Mouse (Mus musculus): Measurements from ENCODE around the gene Dido1. TPM values are rescaled to one million over a fixed set of nuclear protein-coding genes. Genes with fewer than 3 reads are reported as not detected.

The Dido1 gene
- polyA plus RNA-seq, 1 experiment from 2014 or later = 33.1 TPM

- no peak for DNase-seq (ENCODE audit: low spot score)
- WGBS = 93% methylated on average over 5 of the region's 5 CpGs
- H3K27ac ChIP-seq (replicated peaks) = no peak overlapping the region
- H3K9me3 ChIP-seq = no peaks in the 10 kb centered on the region
- peaks cover 24% of the 10 kb centered on the region for H3K4me1 ChIP-seq
- H3K36me3 ChIP-seq (replicated peaks) = peaks cover 50% of the 10 kb centered on the region
- H3K4me3 ChIP-seq = no peak overlapping the region; the same call in 1 of the 2 replicates
- no peaks in the 10 kb centered on the region for H3K27me3 ChIP-seq (replicated peaks; ENCODE audit: low read depth, poor library complexity, severe bottlenecking)
Observed at GRCm38 (mm10) chr2:180712037-180712689, 2.4 kb upstream of the Dido1 start.

GRCm38 (mm10) chr2:180711527-180711926, 1.7 kb upstream of the Dido1 start:
- no peaks in the 10 kb centered on the region for H3K9me3 ChIP-seq
- peaks cover 24% of the 10 kb centered on the region for H3K4me1 ChIP-seq
- 66% methylated on average over 4 of the region's 4 CpGs for WGBS
- no peak for DNase-seq (ENCODE audit: low spot score)
- peak overlapping the region; percentile 100 for H3K4me3 ChIP-seq
- H3K27me3 ChIP-seq (replicated peaks; ENCODE audit: low read depth, poor library complexity, severe bottlenecking) = no peaks in the 10 kb centered on the region
- H3K27ac ChIP-seq (replicated peaks) = no peak overlapping the region
- H3K36me3 ChIP-seq (replicated peaks) = peaks cover 50% of the 10 kb centered on the region

GRCm38 (mm10) chr2:180710276-180711155, 717 bp upstream of the Dido1 start:
- Histone ChIP-seq H3K27ac (replicated peaks) (peak overlapping the region; percentile 98), H3K4me1 (peaks cover 24% of the 10 kb centered on the region), H3K4me3 (peak overlapping the region; percentile 100), H3K9me3 (no peaks in the 10 kb centered on the region), H3K27me3 (replicated peaks; ENCODE audit: low read depth, poor library complexity, severe bottlenecking) (no peaks in the 10 kb centered on the region), H3K36me3 (replicated peaks) (peaks cover 50% of the 10 kb centered on the region)
- WGBS = 2% methylated on average over 64 of the region's 64 CpGs
- no peak for DNase-seq (ENCODE audit: low spot score)

- H3K36me3 ChIP-seq (replicated peaks) = peaks cover 51% of the 10 kb centered on the region
- H3K4me3 ChIP-seq = peak overlapping the region; percentile 100
- no peaks in the 10 kb centered on the region for H3K9me3 ChIP-seq
- WGBS = under 1% methylated on average over 39 of the region's 39 CpGs
- H3K27ac ChIP-seq (replicated peaks) = peak overlapping the region; percentile 98
- DNase-seq (ENCODE audit: low spot score) = no peak
- H3K4me1 ChIP-seq = peaks cover 24% of the 10 kb centered on the region
- H3K27me3 ChIP-seq (replicated peaks; ENCODE audit: low read depth, poor library complexity, severe bottlenecking) = no peaks in the 10 kb centered on the region
Observed at GRCm38 (mm10) chr2:180709023-180709922, 526 bp downstream of the Dido1 start.

GRCm38 (mm10) chr2:180705975-180706374, 3.8 kb downstream of the Dido1 start:
- Histone ChIP-seq H3K27me3 (replicated peaks; ENCODE audit: low read depth, poor library complexity, severe bottlenecking) (no peaks in the 10 kb centered on the region), H3K27ac (replicated peaks) (no peak overlapping the region), H3K4me3 (no peak overlapping the region), H3K36me3 (replicated peaks) (peaks cover 29% of the 10 kb centered on the region), H3K4me1 (peaks cover 34% of the 10 kb centered on the region), H3K9me3 (no peaks in the 10 kb centered on the region)
- WGBS = 89% methylated on average over 5 of the region's 5 CpGs
- no peak for DNase-seq (ENCODE audit: low spot score)

- H3K9me3 ChIP-seq = no peaks in the 10 kb centered on the region
- peaks cover 40% of the 10 kb centered on the region for H3K4me1 ChIP-seq
- no peaks in the 10 kb centered on the region for H3K27me3 ChIP-seq (replicated peaks; ENCODE audit: low read depth, poor library complexity, severe bottlenecking)
- no peak overlapping the region for H3K27ac ChIP-seq (replicated peaks)
- 85% methylated on average over 3 of the region's 3 CpGs for WGBS
- DNase-seq (ENCODE audit: low spot score) = no peak
- no peak overlapping the region for H3K4me3 ChIP-seq
- peaks cover 29% of the 10 kb centered on the region for H3K36me3 ChIP-seq (replicated peaks)
Observed at GRCm38 (mm10) chr2:180705066-180705465, 4.7 kb downstream of the Dido1 start.

- no peaks in the 10 kb centered on the region for H3K9me3 ChIP-seq
- WGBS = 92% methylated on average over 8 of the region's 8 CpGs
- H3K27ac ChIP-seq (replicated peaks) = no peak overlapping the region
- no peaks in the 10 kb centered on the region for H3K27me3 ChIP-seq (replicated peaks; ENCODE audit: low read depth, poor library complexity, severe bottlenecking)
- DNase-seq (ENCODE audit: low spot score) = no peak
- H3K4me1 ChIP-seq = peaks cover 44% of the 10 kb centered on the region
- H3K4me3 ChIP-seq = no peak overlapping the region
- peaks cover 29% of the 10 kb centered on the region for H3K36me3 ChIP-seq (replicated peaks)
Observed at GRCm38 (mm10) chr2:180704591-180704990, 5.2 kb downstream of the Dido1 start.

- Histone ChIP-seq H3K4me3 (no peak overlapping the region), H3K27ac (replicated peaks) (no peak overlapping the region), H3K36me3 (replicated peaks) (peaks cover 29% of the 10 kb centered on the region), H3K4me1 (peaks cover 45% of the 10 kb centered on the region), H3K9me3 (no peaks in the 10 kb centered on the region), H3K27me3 (replicated peaks; ENCODE audit: low read depth, poor library complexity, severe bottlenecking) (no peaks in the 10 kb centered on the region)
- DNase-seq (ENCODE audit: low spot score) = no peak
- 79% methylated on average over 3 of the region's 3 CpGs for WGBS
Observed at GRCm38 (mm10) chr2:180703645-180704359, 6.0 kb downstream of the Dido1 start.

- DNase-seq (ENCODE audit: low spot score) = no peak
- Histone ChIP-seq H3K36me3 (replicated peaks) (peaks cover 29% of the 10 kb centered on the region), H3K27me3 (replicated peaks; ENCODE audit: low read depth, poor library complexity, severe bottlenecking) (no peaks in the 10 kb centered on the region), H3K9me3 (no peaks in the 10 kb centered on the region), H3K27ac (replicated peaks) (no peak overlapping the region), H3K4me1 (peaks cover 39% of the 10 kb centered on the region), H3K4me3 (peak overlapping the region; percentile 93)
- WGBS = 75% methylated on average over 5 of the region's 5 CpGs
Observed at GRCm38 (mm10) chr2:180703175-180703574, 6.6 kb downstream of the Dido1 start.

GRCm38 (mm10) chr2:180702701-180703149, 7.1 kb downstream of the Dido1 start:
- Histone ChIP-seq H3K36me3 (replicated peaks) (peaks cover 29% of the 10 kb centered on the region), H3K27ac (replicated peaks) (peak overlapping the region; percentile 98), H3K4me1 (peaks cover 35% of the 10 kb centered on the region), H3K9me3 (no peaks in the 10 kb centered on the region), H3K4me3 (peak overlapping the region; percentile 93), H3K27me3 (replicated peaks; ENCODE audit: low read depth, poor library complexity, severe bottlenecking) (no peaks in the 10 kb centered on the region)
- 29% methylated on average over 4 of the region's 4 CpGs for WGBS
- no peak for DNase-seq (ENCODE audit: low spot score)

- Histone ChIP-seq H3K27me3 (replicated peaks; ENCODE audit: low read depth, poor library complexity, severe bottlenecking) (no peaks in the 10 kb centered on the region), H3K27ac (replicated peaks) (peak overlapping the region; percentile 98), H3K9me3 (no peaks in the 10 kb centered on the region), H3K36me3 (replicated peaks) (peaks cover 26% of the 10 kb centered on the region), H3K4me3 (peak overlapping the region; percentile 93), H3K4me1 (peaks cover 33% of the 10 kb centered on the region)
- DNase-seq (ENCODE audit: low spot score) = peak; percentile 94
- WGBS = under 1% methylated on average over 66 of the region's 66 CpGs
Observed at GRCm38 (mm10) chr2:180701767-180702621, 7.8 kb downstream of the Dido1 start.
